Mouse (Mus musculus) hindlimb bud, embryonic 11.5 days (tissue): ENCODE measurements around the gene Wdr44.
"Not testable (repeated sequence)": the region's sequence is repeated elsewhere in the genome, so short reads cannot be mapped to it uniquely, and the experiment has no call there.

Source experiments
- DNase-seq: peaks from one replicate; pipeline ENCODE4 v3.0.0-alpha.2; 2012; ENCODE audit warnings: low read depth, low spot score; ENCODE audit errors: extremely low spot score

Gene Wdr44

GRCm38 (mm10) chrX:23692722-23693442, at the start of gene Wdr44:
Gene Wdr44 (plus strand): TSS chrX:23693051.
- peak; percentile 20 for DNase-seq

- DNase-seq = no peak
Measured at GRCm38 (mm10) chrX:23648371-23648770, 44.5 kb upstream of the Wdr44 start.

- DNase-seq = no peak
Measured at GRCm38 (mm10) chrX:23662216-23662615, 30.6 kb upstream of the Wdr44 start.

GRCm38 (mm10) chrX:23673193-23673592, 19.7 kb upstream of the Wdr44 start:
- no peak for DNase-seq

GRCm38 (mm10) chrX:23675450-23675849, 17.4 kb upstream of the Wdr44 start:
- no peak for DNase-seq

- DNase-seq = no peak
Measured at GRCm38 (mm10) chrX:23676583-23676982, 16.3 kb upstream of the Wdr44 start.

GRCm38 (mm10) chrX:23677511-23677910, 15.3 kb upstream of the Wdr44 start:
- no peak for DNase-seq

- DNase-seq = no peak
Measured at GRCm38 (mm10) chrX:23692336-23692721, 522 bp upstream of the Wdr44 start.

GRCm38 (mm10) chrX:23693443-23694400, 871 bp downstream of the Wdr44 start:
- DNase-seq = no peak

GRCm38 (mm10) chrX:23694588-23694987, 1.7 kb downstream of the Wdr44 start:
- no peak for DNase-seq

GRCm38 (mm10) chrX:23695109-23695508, 2.3 kb downstream of the Wdr44 start:
- no peak for DNase-seq

GRCm38 (mm10) chrX:23697346-23697745, 4.5 kb downstream of the Wdr44 start:
- no peak for DNase-seq

- no peak for DNase-seq
Measured at GRCm38 (mm10) chrX:23699023-23699422, 6.2 kb downstream of the Wdr44 start.

- no peak for DNase-seq
Measured at GRCm38 (mm10) chrX:23717247-23717646, 24.4 kb downstream of the Wdr44 start.

- DNase-seq = no peak
Measured at GRCm38 (mm10) chrX:23727463-23727862, 34.6 kb downstream of the Wdr44 start.

- DNase-seq = no peak
Measured at GRCm38 (mm10) chrX:23754671-23755070, 61.8 kb downstream of the Wdr44 start.

GRCm38 (mm10) chrX:23767849-23768248, 75.0 kb downstream of the Wdr44 start:
- DNase-seq = no peak

- DNase-seq = no peak
Measured at GRCm38 (mm10) chrX:23807125-23807524, 114.3 kb downstream of the Wdr44 start.

GRCm38 (mm10) chrX:23810365-23810764, 117.5 kb downstream of the Wdr44 start:
- DNase-seq = no peak

- not testable (repeated sequence) for DNase-seq
Measured at GRCm38 (mm10) chrX:23813287-23813686, 120.4 kb downstream of the Wdr44 start.

GRCm38 (mm10) chrX:23822885-23823284, 130.0 kb downstream of the Wdr44 start:
- DNase-seq = not testable (repeated sequence)
